ENCODE assay signal across 8 mouse cellular contexts in genomic region chr8:83653662-83654017, GRCm38 (mm10). TPM values are rescaled to one million over a fixed set of nuclear protein-coding genes. Genes with fewer than 3 reads are reported as not detected.
A peak's percentile ranks its signal among the peaks of the same experiment; 100 is the strongest.
DNase-seq lines count a peak whose midpoint lies in the region; ATAC-seq and TF ChIP-seq lines count a peak whose summit lies in the region.

No protein-coding gene starts in this region.

- H3K9ac ChIP-seq in hindbrain, embryonic 15.5 days = peak overlapping the region; percentile 85
- H3K9ac ChIP-seq in midbrain, embryonic 16.5 days (ENCODE audit: low read depth, low read length) = peak overlapping the region; percentile 83

- TF ChIP-seq CTCF in layer of hippocampus, adult 2 months (conservative IDR thresholded peaks at IDR 0.05) = no peak

- WGBS in embryonic facial prominence, embryonic 10.5 days = 38% methylated on average over 10 of the region's 10 CpGs
- 53% methylated on average over 10 of the region's 10 CpGs for WGBS in hindbrain, embryonic 15.5 days
- WGBS in midbrain, embryonic 16.5 days = 43% methylated on average over 10 of the region's 10 CpGs

- no peaks in the 10 kb centered on the region for H3K27me3 ChIP-seq in embryonic facial prominence, embryonic 10.5 days (replicated peaks; ENCODE audit: low read depth, poor library complexity, severe bottlenecking)
- H3K27me3 ChIP-seq in hindbrain, embryonic 15.5 days = no peaks in the 10 kb centered on the region
- no peaks in the 10 kb centered on the region for H3K27me3 ChIP-seq in midbrain, embryonic 16.5 days (ENCODE audit: control insufficient read depth, insufficient read depth, low read depth, low read length)

- peaks cover 39% of the 10 kb centered on the region for H3K36me3 ChIP-seq in embryonic facial prominence, embryonic 10.5 days (replicated peaks)
- no peaks in the 10 kb centered on the region for H3K36me3 ChIP-seq in hindbrain, embryonic 15.5 days
- no peaks in the 10 kb centered on the region; the same call in 1 of the 2 replicates for H3K36me3 ChIP-seq in midbrain, embryonic 16.5 days (ENCODE audit: control insufficient read depth, insufficient read depth, low read length)

- peaks cover 35% of the 10 kb centered on the region for H3K4me1 ChIP-seq in embryonic facial prominence, embryonic 10.5 days
- peaks cover 20% of the 10 kb centered on the region for H3K4me1 ChIP-seq in hindbrain, embryonic 15.5 days (replicated peaks)
- peaks cover 12% of the 10 kb centered on the region for H3K4me1 ChIP-seq in midbrain, embryonic 16.5 days (ENCODE audit: control insufficient read depth, insufficient read depth, low read length)

- H3K4me2 ChIP-seq in hindbrain, embryonic 15.5 days = peak overlapping the region; percentile 92
- peak overlapping the region; percentile 74 for H3K4me2 ChIP-seq in midbrain, embryonic 16.5 days (ENCODE audit: low read length)

- no peak for ATAC-seq in hindbrain, embryonic 15.5 days (ENCODE audit: low FRiP score, low read depth)
- ATAC-seq in midbrain, embryonic 16.5 days = no peak

- H3K9me3 ChIP-seq in embryonic facial prominence, embryonic 10.5 days = no peaks in the 10 kb centered on the region
- no peaks in the 10 kb centered on the region for H3K9me3 ChIP-seq in hindbrain, embryonic 15.5 days
- H3K9me3 ChIP-seq in midbrain, embryonic 16.5 days (replicated peaks; ENCODE audit: control insufficient read depth, low read length, poor library complexity, severe bottlenecking) = no peaks in the 10 kb centered on the region

- H3K27ac ChIP-seq in layer of hippocampus, adult 2 months = peak overlapping the region; percentile 88
- H3K27ac ChIP-seq in embryonic facial prominence, embryonic 10.5 days (replicated peaks) = peak overlapping the region; percentile 96
- H3K27ac ChIP-seq in hindbrain, embryonic 15.5 days (replicated peaks) = peak overlapping the region; percentile 89; the same call in 1 of the 2 replicates
- H3K27ac ChIP-seq in midbrain, embryonic 16.5 days (ENCODE audit: low read length) = no peak overlapping the region; the same call in 1 of the 2 replicates

- DNase-seq in layer of hippocampus, adult 2 months (ENCODE audit: low spot score in 2 of 2) = no peak
- DNase-seq in layer of hippocampus, postnatal 14 days (ENCODE audit: low spot score in 2 of 2) = no peak
- no peak for DNase-seq in embryonic facial prominence, embryonic 10.5 days (ENCODE audit: low spot score)
- no peak for DNase-seq in cerebellum, postnatal 25 days
- DNase-seq in adrenal gland, adult 8-10 months = no peak
- no peak for DNase-seq in thymus, postnatal 14 days

- H3K4me3 ChIP-seq in layer of hippocampus, adult 2 months = peak overlapping the region; percentile 87
- peak overlapping the region; percentile 85 for H3K4me3 ChIP-seq in embryonic facial prominence, embryonic 10.5 days
- H3K4me3 ChIP-seq in hindbrain, embryonic 15.5 days = peak overlapping the region; percentile 93
- peak overlapping the region; percentile 64 for H3K4me3 ChIP-seq in midbrain, embryonic 16.5 days (ENCODE audit: low read depth, low read length)

RNA-seq across cellular contexts. Expression of gene Gipc1, which starts 1.2 kb away (rescaled TPM):
- total RNA-seq in layer of hippocampus, adult 2 months (2021) = 10 to 100 TPM; 52.8 to 55.4 TPM
- total RNA-seq in layer of hippocampus, postnatal 14 days (2021) = 10 to 100 TPM; 77.9 to 78.5 TPM
- polyA plus RNA-seq in embryonic facial prominence, embryonic 10.5 days (2016; fragmentation: Nextera tagmentation; extraction: Ambion mirVana) = 208 and 209 TPM in 2 replicates
- 132 and 133 TPM in 2 replicates for polyA plus RNA-seq in hindbrain, embryonic 15.5 days (2015; fragmentation: Nextera tagmentation; extraction: Ambion mirVana)
- polyA plus RNA-seq in midbrain, embryonic 16.5 days (2015; fragmentation: Nextera tagmentation; extraction: Ambion mirVana) = 126 and 132 TPM in 2 replicates
- 10 to 100 TPM; 35.1 to 48.0 (median 40.1) TPM for total RNA-seq in adrenal gland, adult 8-10 months (2022)

RNA-seq across cellular contexts. Expression of gene Ptger1, which starts 12.8 kb away (rescaled TPM):
- total RNA-seq in layer of hippocampus, adult 2 months (2021) = under 1 TPM; 0.42 to 0.84 TPM
- total RNA-seq in layer of hippocampus, postnatal 14 days (2021) = 1 to 10 TPM; 1.3 to 1.9 TPM
- polyA plus RNA-seq in embryonic facial prominence, embryonic 10.5 days (2016; fragmentation: Nextera tagmentation; extraction: Ambion mirVana) = 0.36 and 0.41 TPM in 2 replicates
- 1.00 and 1.0 TPM in 2 replicates for polyA plus RNA-seq in hindbrain, embryonic 15.5 days (2015; fragmentation: Nextera tagmentation; extraction: Ambion mirVana)
- polyA plus RNA-seq in midbrain, embryonic 16.5 days (2015; fragmentation: Nextera tagmentation; extraction: Ambion mirVana) = 0.97 and 1.1 TPM in 2 replicates
- total RNA-seq in adrenal gland, adult 8-10 months (2022) = 1 to 10 TPM in 2 of 4 experiments, under 1 TPM in 2; 0.77 to 1.4 (median 1.1) TPM

RNA-seq across cellular contexts. Expression of gene Pkn1, which starts 45.3 kb away (rescaled TPM):
- total RNA-seq in layer of hippocampus, adult 2 months (2021) = 10 to 100 TPM; 47.9 to 56.8 TPM
- total RNA-seq in layer of hippocampus, postnatal 14 days (2021) = 10 to 100 TPM; 53.6 TPM
- 30.3 and 30.9 TPM in 2 replicates for polyA plus RNA-seq in embryonic facial prominence, embryonic 10.5 days (2016; fragmentation: Nextera tagmentation; extraction: Ambion mirVana)
- 27.1 and 30.9 TPM in 2 replicates for polyA plus RNA-seq in hindbrain, embryonic 15.5 days (2015; fragmentation: Nextera tagmentation; extraction: Ambion mirVana)
- polyA plus RNA-seq in midbrain, embryonic 16.5 days (2015; fragmentation: Nextera tagmentation; extraction: Ambion mirVana) = 27.4 and 28.7 TPM in 2 replicates
- 100 to 1,000 TPM; 108 to 141 (median 123) TPM for total RNA-seq in adrenal gland, adult 8-10 months (2022)

RNA-seq across cellular contexts. Expression of gene Dnajb1, which starts 45.6 kb away (rescaled TPM):
- total RNA-seq in layer of hippocampus, adult 2 months (2021) = 10 to 100 TPM; 36.5 to 37.6 TPM
- total RNA-seq in layer of hippocampus, postnatal 14 days (2021) = 10 to 100 TPM; 31.8 to 33.7 TPM
- polyA plus RNA-seq in embryonic facial prominence, embryonic 10.5 days (2016; fragmentation: Nextera tagmentation; extraction: Ambion mirVana) = 78.3 and 84.7 TPM in 2 replicates
- polyA plus RNA-seq in hindbrain, embryonic 15.5 days (2015; fragmentation: Nextera tagmentation; extraction: Ambion mirVana) = 58.1 and 60.9 TPM in 2 replicates
- polyA plus RNA-seq in midbrain, embryonic 16.5 days (2015; fragmentation: Nextera tagmentation; extraction: Ambion mirVana) = 60.2 and 60.8 TPM in 2 replicates
- 10 to 100 TPM; 25.6 to 40.4 (median 25.8) TPM for total RNA-seq in adrenal gland, adult 8-10 months (2022)

RNA-seq across cellular contexts. Expression of gene Tecr, which starts 45.9 kb away (rescaled TPM):
- total RNA-seq in layer of hippocampus, adult 2 months (2021) = 100 to 1,000 TPM; 503 to 542 TPM
- total RNA-seq in layer of hippocampus, postnatal 14 days (2021) = 100 to 1,000 TPM; 521 to 544 TPM
- 667 and 713 TPM in 2 replicates for polyA plus RNA-seq in embryonic facial prominence, embryonic 10.5 days (2016; fragmentation: Nextera tagmentation; extraction: Ambion mirVana)
- 1,382 and 1,396 TPM in 2 replicates for polyA plus RNA-seq in hindbrain, embryonic 15.5 days (2015; fragmentation: Nextera tagmentation; extraction: Ambion mirVana)
- polyA plus RNA-seq in midbrain, embryonic 16.5 days (2015; fragmentation: Nextera tagmentation; extraction: Ambion mirVana) = 1,093 and 1,247 TPM in 2 replicates
- total RNA-seq in adrenal gland, adult 8-10 months (2022) = 100 to 1,000 TPM; 432 to 499 (median 449) TPM
